Mouse (Mus musculus): ENCODE data around the gene Pcca. TPM values are rescaled to one million over a fixed set of nuclear protein-coding genes. Genes with fewer than 3 reads are reported as not detected.
A peak's percentile ranks its signal among the peaks of the same experiment; 100 is the strongest.

Pcca gene
- polyA plus RNA-seq, 1 experiment from 2014 or later, result 22.0 TPM

DNA sequence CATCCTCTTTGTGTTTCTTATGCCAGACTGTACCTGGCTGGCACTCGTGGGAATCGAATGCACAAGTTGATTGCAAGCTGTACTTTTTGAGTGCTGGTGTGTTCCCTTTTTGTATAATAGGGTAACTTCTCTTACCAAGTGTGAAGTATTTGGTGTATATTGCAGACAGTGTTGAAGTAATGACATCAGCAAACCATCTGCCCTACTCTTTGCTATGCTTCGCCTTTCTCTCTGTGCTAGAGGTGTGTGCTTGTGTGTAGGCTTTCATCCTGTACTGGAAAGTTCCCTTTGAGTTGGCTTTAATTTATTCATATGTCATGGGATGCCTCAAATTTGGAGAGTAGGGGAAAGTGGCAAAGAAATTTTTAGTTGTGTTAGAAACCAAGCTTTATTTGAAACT is 220.2 kb downstream of the Pcca start:
- WGBS, result 87% methylated on average over 3 of the region's 3 CpGs
- no peak for ATAC-seq (ENCODE audit: insufficient number of reproducible peaks, low FRiP score, low TSS enrichment, low read depth)

DNA sequence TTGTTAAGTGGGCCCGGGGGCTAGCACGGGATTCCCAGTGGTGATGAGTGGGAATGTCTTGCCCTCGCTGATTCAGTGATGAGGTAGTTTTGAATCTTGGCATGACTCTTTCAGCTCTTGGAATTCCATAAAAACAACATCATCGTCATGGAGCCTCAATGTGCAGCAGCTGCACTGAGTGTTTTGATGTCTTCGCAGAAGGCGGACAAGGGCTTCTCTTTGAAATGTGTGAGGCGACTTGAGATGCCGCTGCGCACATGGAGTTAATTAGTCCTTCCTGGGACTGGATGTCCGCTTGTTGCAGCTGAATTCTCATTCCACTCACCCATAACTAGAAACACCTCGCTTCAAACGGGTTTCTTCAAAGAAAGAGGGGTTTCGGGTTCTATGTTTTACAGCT is 221.4 kb downstream of the Pcca start:
- Histone ChIP-seq H3K9ac (no peak overlapping the region), H3K4me1 (peaks cover 9% of the 10 kb centered on the region; the same call in 1 of the 2 replicates), H3K4me3 (replicated peaks) (no peak overlapping the region), H3K27ac (replicated peaks) (no peak overlapping the region), H3K36me3 (no peaks in the 10 kb centered on the region), H3K4me2 (replicated peaks) (0 out of 2 replicates have a peak overlapping the region, but pooled peaks have one; percentile 8), H3K9me3 (replicated peaks) (no peaks in the 10 kb centered on the region), H3K27me3 (no peaks in the 10 kb centered on the region)
- 27% methylated on average over 13 of the region's 13 CpGs for WGBS
- ATAC-seq (ENCODE audit: insufficient number of reproducible peaks, low FRiP score, low TSS enrichment, low read depth), result peak; percentile 51; the same call in 1 of the 2 replicates

More for the DNA sequence above, 220.2 kb downstream of the Pcca start:
- no peak overlapping the region for H3K27ac ChIP-seq (replicated peaks)
- H3K36me3 ChIP-seq, result no peaks in the 10 kb centered on the region
- no peak overlapping the region for H3K9ac ChIP-seq
- H3K4me2 ChIP-seq (replicated peaks), result no peak overlapping the region
- no peaks in the 10 kb centered on the region for H3K27me3 ChIP-seq
- no peak overlapping the region for H3K4me3 ChIP-seq (replicated peaks)
- H3K9me3 ChIP-seq (replicated peaks), result no peaks in the 10 kb centered on the region
- peaks cover 9% of the 10 kb centered on the region; the same call in 1 of the 2 replicates for H3K4me1 ChIP-seq

GRCm38 (mm10) chr14:122756671-122757070 is 222.5 kb downstream of the Pcca start:
- Histone ChIP-seq H3K36me3 (no peaks in the 10 kb centered on the region), H3K27ac (replicated peaks) (no peak overlapping the region), H3K4me3 (replicated peaks) (no peak overlapping the region), H3K9ac (no peak overlapping the region), H3K27me3 (no peaks in the 10 kb centered on the region), H3K4me2 (replicated peaks) (no peak overlapping the region), H3K9me3 (replicated peaks) (no peaks in the 10 kb centered on the region), H3K4me1 (peaks cover 9% of the 10 kb centered on the region; the same call in 1 of the 2 replicates)
- no peak for ATAC-seq (ENCODE audit: insufficient number of reproducible peaks, low FRiP score, low TSS enrichment, low read depth)
- 91% methylated on average over 1 of the region's 1 CpGs for WGBS

GRCm38 (mm10) chr14:122759890-122760289 is 225.8 kb downstream of the Pcca start:
- 62% methylated on average over 3 of the region's 3 CpGs for WGBS
- ATAC-seq (ENCODE audit: insufficient number of reproducible peaks, low FRiP score, low TSS enrichment, low read depth), result no peak
- H3K9ac ChIP-seq, result no peak overlapping the region
- no peak overlapping the region for H3K4me2 ChIP-seq (replicated peaks)
- H3K4me3 ChIP-seq (replicated peaks), result no peak overlapping the region
- H3K27ac ChIP-seq (replicated peaks), result no peak overlapping the region
- no peaks in the 10 kb centered on the region for H3K9me3 ChIP-seq (replicated peaks)
- no peaks in the 10 kb centered on the region for H3K27me3 ChIP-seq
- peaks cover 9% of the 10 kb centered on the region; the same call in 1 of the 2 replicates for H3K4me1 ChIP-seq
- no peaks in the 10 kb centered on the region for H3K36me3 ChIP-seq

DNA sequence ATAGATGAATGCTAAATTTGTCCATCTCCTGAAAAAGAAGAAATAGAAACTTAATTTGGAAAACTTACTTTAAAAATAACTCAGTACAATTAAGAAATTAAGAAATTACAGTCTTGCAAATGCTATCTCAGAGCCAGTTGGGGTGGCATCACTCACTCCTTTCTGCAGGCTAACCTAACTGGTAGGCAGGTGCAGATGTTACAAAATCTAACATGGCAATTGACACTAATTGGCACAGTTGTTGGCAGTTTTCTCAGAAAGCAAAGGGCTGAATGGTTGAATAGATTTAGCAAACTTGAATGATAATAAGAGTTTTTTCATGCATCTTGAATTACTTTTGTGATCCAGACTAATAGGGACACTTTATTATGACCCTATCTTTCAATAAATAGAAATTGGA is 226.7 kb downstream of the Pcca start:
- peaks cover 6% of the 10 kb centered on the region; the same call in 1 of the 2 replicates for H3K4me1 ChIP-seq
- no peaks in the 10 kb centered on the region for H3K36me3 ChIP-seq
- no peak overlapping the region for H3K4me3 ChIP-seq (replicated peaks)
- ATAC-seq (ENCODE audit: insufficient number of reproducible peaks, low FRiP score, low TSS enrichment, low read depth), result no peak
- H3K27me3 ChIP-seq, result no peaks in the 10 kb centered on the region
- no peaks in the 10 kb centered on the region for H3K9me3 ChIP-seq (replicated peaks)
- H3K9ac ChIP-seq, result no peak overlapping the region
- no peak overlapping the region for H3K4me2 ChIP-seq (replicated peaks)
- no peak overlapping the region for H3K27ac ChIP-seq (replicated peaks)

DNA sequence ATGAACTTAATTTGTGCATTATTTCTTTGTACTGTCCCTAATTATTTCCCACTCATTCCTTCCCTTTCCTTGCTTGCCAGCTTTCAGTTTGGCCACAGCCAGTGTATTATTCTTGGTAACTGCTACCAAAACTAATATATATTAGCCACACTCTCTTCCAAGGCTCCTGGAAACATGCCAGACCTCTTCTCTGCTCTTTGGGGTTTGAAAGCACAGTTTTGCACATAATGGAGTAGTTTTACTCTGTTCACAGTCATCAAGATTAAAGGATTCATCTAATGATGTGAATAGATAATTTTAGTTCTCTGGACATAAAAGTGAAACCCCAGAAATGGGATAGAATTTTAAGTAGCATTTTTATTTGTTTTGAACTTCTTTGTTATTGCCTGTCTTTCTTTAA is 228.5 kb downstream of the Pcca start:
- no peaks in the 10 kb centered on the region for H3K9me3 ChIP-seq (replicated peaks)
- H3K27me3 ChIP-seq, result no peaks in the 10 kb centered on the region
- no peak overlapping the region for H3K9ac ChIP-seq
- no peaks in the 10 kb centered on the region for H3K4me1 ChIP-seq
- no peak overlapping the region for H3K4me3 ChIP-seq (replicated peaks)
- no peaks in the 10 kb centered on the region for H3K36me3 ChIP-seq
- no peak overlapping the region for H3K4me2 ChIP-seq (replicated peaks)
- ATAC-seq (ENCODE audit: insufficient number of reproducible peaks, low FRiP score, low TSS enrichment, low read depth), result no peak
- no peak overlapping the region for H3K27ac ChIP-seq (replicated peaks)

DNA sequence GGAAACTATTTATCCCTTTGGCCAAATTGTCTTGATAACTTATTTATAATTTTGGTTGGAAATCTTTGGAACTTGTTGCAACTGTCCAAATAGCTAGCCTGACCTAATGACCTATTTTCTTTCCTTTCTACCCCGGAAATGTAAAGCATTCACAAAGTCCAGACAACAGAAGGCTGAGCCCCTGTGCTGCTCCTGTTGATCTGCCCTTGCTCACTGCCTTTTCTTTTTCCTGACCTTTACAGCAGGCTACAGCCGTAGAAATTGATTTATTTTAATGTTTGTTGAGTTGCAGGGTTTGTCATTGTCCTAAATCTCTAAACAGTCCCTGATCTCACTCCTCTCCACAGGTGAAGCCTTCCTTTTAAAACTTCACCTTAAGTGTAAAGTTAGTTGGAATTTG is 231.8 kb downstream of the Pcca start:
- no peak overlapping the region for H3K4me3 ChIP-seq (replicated peaks)
- no peaks in the 10 kb centered on the region for H3K36me3 ChIP-seq
- H3K9me3 ChIP-seq (replicated peaks), result no peaks in the 10 kb centered on the region
- H3K27ac ChIP-seq (replicated peaks), result no peak overlapping the region
- no peak overlapping the region for H3K4me2 ChIP-seq (replicated peaks)
- no peaks in the 10 kb centered on the region for H3K27me3 ChIP-seq
- no peak for ATAC-seq (ENCODE audit: insufficient number of reproducible peaks, low FRiP score, low TSS enrichment, low read depth)
- H3K9ac ChIP-seq, result no peak overlapping the region
- WGBS, result 64% methylated on average over 2 of the region's 2 CpGs
- no peaks in the 10 kb centered on the region for H3K4me1 ChIP-seq

DNA sequence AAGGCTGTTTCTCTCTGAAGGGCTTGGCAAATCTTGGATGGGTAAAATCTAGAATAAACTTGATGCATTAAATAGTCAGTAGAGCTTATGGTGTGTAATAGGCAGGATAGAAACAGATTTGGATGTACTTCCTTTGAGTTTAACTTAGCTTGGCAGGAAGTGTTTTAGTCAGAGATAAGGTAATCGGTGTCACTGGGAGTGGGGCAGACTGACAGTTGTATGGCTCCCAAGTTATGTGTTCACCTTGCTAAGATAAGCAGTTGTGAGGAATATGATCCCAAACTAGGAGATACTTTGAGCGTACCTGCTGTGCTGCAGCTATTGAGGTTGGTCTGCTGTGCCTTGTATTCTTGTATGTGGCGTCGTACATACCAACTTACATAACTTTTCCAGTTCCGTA is 232.3 kb downstream of the Pcca start:
- H3K36me3 ChIP-seq, result no peaks in the 10 kb centered on the region
- no peak overlapping the region for H3K27ac ChIP-seq (replicated peaks)
- WGBS, result 92% methylated on average over 5 of the region's 5 CpGs
- no peak overlapping the region for H3K9ac ChIP-seq
- no peak for ATAC-seq (ENCODE audit: insufficient number of reproducible peaks, low FRiP score, low TSS enrichment, low read depth)
- H3K4me1 ChIP-seq, result no peaks in the 10 kb centered on the region
- H3K27me3 ChIP-seq, result no peaks in the 10 kb centered on the region
- H3K4me3 ChIP-seq (replicated peaks), result no peak overlapping the region
- no peak overlapping the region for H3K4me2 ChIP-seq (replicated peaks)
- H3K9me3 ChIP-seq (replicated peaks), result no peaks in the 10 kb centered on the region

DNA sequence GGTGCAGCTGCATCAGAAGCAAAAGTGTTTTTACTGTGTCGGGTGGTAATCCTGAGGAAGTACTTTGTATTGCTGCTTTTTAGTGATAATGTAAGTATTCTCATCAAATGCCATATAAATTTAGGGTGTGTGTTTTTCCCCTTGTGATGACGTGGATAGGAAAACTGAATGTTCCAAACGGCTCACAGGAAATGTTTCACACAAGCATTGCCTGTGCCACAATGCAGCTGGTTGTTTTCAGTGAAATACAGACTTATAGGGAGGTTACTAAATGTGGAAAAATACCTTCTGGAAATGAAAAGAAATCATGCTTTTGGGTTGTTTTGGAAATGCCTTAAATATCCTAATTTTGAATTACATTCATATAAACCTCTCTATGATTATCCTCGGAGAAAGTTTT is 250.6 kb downstream of the Pcca start:
- no peak overlapping the region for H3K27ac ChIP-seq (replicated peaks)
- WGBS, result 71% methylated on average over 4 of the region's 4 CpGs
- H3K9ac ChIP-seq, result no peak overlapping the region
- H3K9me3 ChIP-seq (replicated peaks), result no peaks in the 10 kb centered on the region
- H3K4me3 ChIP-seq (replicated peaks), result no peak overlapping the region
- ATAC-seq (ENCODE audit: insufficient number of reproducible peaks, low FRiP score, low TSS enrichment, low read depth), result no peak
- H3K4me1 ChIP-seq, result no peaks in the 10 kb centered on the region
- H3K4me2 ChIP-seq (replicated peaks), result no peak overlapping the region
- H3K36me3 ChIP-seq, result no peaks in the 10 kb centered on the region
- no peaks in the 10 kb centered on the region for H3K27me3 ChIP-seq

GRCm38 (mm10) chr14:122788199-122788598 is 254.1 kb downstream of the Pcca start:
- Histone ChIP-seq H3K9me3 (replicated peaks) (no peaks in the 10 kb centered on the region), H3K9ac (no peak overlapping the region), H3K27ac (replicated peaks) (no peak overlapping the region), H3K36me3 (no peaks in the 10 kb centered on the region), H3K27me3 (no peaks in the 10 kb centered on the region), H3K4me1 (no peaks in the 10 kb centered on the region), H3K4me2 (replicated peaks) (no peak overlapping the region), H3K4me3 (replicated peaks) (no peak overlapping the region)
- ATAC-seq (ENCODE audit: insufficient number of reproducible peaks, low FRiP score, low TSS enrichment, low read depth), result no peak
- WGBS, result 63% methylated on average over 2 of the region's 2 CpGs

DNA sequence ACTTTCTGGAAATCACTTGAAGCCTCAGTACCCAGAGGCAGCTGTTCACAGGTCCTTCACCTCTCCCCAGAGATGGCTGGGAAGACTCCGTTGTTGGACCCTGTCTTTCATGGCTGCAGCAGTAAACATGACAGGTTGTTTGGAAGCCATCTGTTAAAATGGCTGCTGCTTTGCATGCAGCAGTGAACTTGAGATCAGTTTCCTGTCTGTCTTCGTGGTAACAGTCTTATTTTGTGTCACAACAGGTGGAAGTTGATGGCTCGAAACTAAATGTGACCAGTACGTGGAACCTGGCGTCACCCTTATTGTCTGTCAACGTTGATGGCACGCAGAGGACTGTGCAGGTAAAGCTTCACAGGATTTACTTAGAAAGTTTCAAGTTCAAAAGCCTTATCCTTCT is 256.0 kb downstream of the Pcca start:
- no peak for ATAC-seq (ENCODE audit: insufficient number of reproducible peaks, low FRiP score, low TSS enrichment, low read depth)
- Histone ChIP-seq H3K4me1 (no peaks in the 10 kb centered on the region), H3K27ac (replicated peaks) (no peak overlapping the region), H3K4me3 (replicated peaks) (no peak overlapping the region), H3K9me3 (replicated peaks) (no peaks in the 10 kb centered on the region), H3K27me3 (no peaks in the 10 kb centered on the region), H3K4me2 (replicated peaks) (no peak overlapping the region), H3K9ac (no peak overlapping the region), H3K36me3 (no peaks in the 10 kb centered on the region)
- 72% methylated on average over 7 of the region's 7 CpGs for WGBS

DNA sequence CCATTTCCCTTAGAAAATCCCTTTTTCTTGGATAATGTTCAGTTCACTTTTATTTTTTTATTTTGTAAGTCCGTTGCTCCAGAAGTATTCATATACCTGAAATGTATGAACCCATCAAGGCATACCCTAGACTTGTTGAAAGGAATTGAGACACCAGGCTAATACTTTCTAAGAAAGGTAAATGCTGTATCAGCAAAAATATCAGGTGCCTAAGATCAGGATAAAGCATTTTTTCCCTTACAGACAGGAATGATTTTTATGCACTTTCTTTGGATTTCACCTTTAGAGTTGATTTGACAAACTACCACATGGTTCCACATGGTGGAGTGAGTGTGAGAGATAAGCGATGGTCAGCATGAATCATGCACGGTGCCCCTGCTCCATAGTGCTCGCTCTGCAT is 259.2 kb downstream of the Pcca start:
- H3K4me3 ChIP-seq (replicated peaks), result no peak overlapping the region
- no peak overlapping the region for H3K4me2 ChIP-seq (replicated peaks)
- no peaks in the 10 kb centered on the region for H3K4me1 ChIP-seq
- no peak overlapping the region for H3K9ac ChIP-seq
- no peaks in the 10 kb centered on the region for H3K9me3 ChIP-seq (replicated peaks)
- H3K27ac ChIP-seq (replicated peaks), result no peak overlapping the region
- 93% methylated on average over 4 of the region's 4 CpGs for WGBS
- no peaks in the 10 kb centered on the region for H3K36me3 ChIP-seq
- no peaks in the 10 kb centered on the region for H3K27me3 ChIP-seq
- no peak for ATAC-seq (ENCODE audit: insufficient number of reproducible peaks, low FRiP score, low TSS enrichment, low read depth)
